Mouse (Mus musculus) heart, adult 2 months (tissue): ENCODE measurements around the gene Pcbd2.

Experiments
- CTCF ChIP-seq: fragments of 200-600 bp; IDR thresholded peaks from 2 replicates; pipeline ENCODE4 v1.8.1; 2022; ENCODE audit warnings: antibody characterized with exemption, mild to moderate bottlenecking, moderate library complexity
- EP300 ChIP-seq: fragments of 200-500 bp; IDR thresholded peaks from 2 replicates; pipeline ENCODE4 v1.6.1; 2011; ENCODE audit warnings: low read depth, low read length, control low read depth; ENCODE audit not compliant: insufficient read depth
- POLR2A ChIP-seq: fragments of 200-500 bp; IDR thresholded peaks from 2 replicates; pipeline ENCODE4 v1.6.1; 2011; ENCODE audit warnings: mild to moderate bottlenecking, low read depth, low read length, control low read depth; ENCODE audit not compliant: insufficient read depth

DNA sequence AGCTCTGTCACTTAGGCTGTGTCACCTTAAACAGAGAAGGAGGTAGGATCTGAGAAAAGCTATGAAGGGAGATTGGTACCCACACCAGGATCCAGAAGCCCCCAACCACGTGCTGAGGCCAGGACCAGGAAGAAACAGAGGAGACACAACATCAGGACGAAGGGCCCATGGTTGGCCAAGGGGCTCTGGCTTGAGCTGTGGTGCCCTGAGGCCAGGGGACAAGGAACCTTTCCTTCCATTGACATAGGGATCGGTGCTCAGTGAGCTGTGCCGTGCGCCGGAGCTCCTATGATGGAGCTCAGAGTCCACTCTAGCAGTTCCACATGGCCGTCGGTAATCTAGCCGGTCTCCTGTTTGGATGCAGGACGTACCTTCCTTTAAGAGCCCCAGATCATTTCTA lies 82.5 kb downstream of the Pcbd2 start:
- TF ChIP-seq CTCF, result no peak
- no peak for TF ChIP-seq EP300
- TF ChIP-seq POLR2A, result no peak
